In the genomic region with DNA sequence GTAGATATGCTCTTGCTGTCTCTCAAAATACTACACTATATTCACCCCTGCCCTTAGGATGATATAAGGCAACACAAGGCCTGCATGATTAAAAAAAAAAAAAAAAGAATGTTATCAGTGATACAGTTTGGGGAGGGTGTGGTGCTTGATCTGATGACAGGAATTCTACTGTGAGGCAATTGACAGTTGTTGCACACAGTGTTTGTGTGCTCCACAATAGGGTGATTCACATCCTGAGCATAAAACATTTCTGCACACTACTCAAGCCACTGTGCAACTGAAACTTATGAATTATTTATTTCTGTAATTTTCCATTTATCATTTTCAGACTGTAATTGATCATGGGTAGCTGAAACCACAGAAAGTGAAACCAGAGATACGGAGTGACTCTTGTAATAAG, we compare ENCODE assay signal across 27 mouse cellular contexts.
DNase-seq lines count a peak whose midpoint lies in the region; ATAC-seq and TF ChIP-seq lines count a peak whose summit lies in the region.
"Had no signal": no experiment of that assay in that cellular context is flagged by ENCODE, and none has a peak within 500 bp of the region (broad histone marks: within the 10 kb centered on the region; RNA-seq: fewer than 3 reads in every experiment).

No protein-coding gene starts in this region.

- H3K4me1 ChIP-seq in kidney, adult 2 months (ENCODE audit: control insufficient read depth, insufficient read depth, low read length) = no peaks in the 10 kb centered on the region
- H3K4me1 ChIP-seq in neural tube, embryonic 14.5 days (ENCODE audit: control insufficient read depth, insufficient read depth, low read length) = no peaks in the 10 kb centered on the region
- no peaks in the 10 kb centered on the region for H3K4me1 ChIP-seq in intestine, postnatal 0 days (replicated peaks; ENCODE audit: control insufficient read depth, insufficient read depth, low read length)
- H3K4me1 ChIP-seq: forebrain, embryonic 10.5 days; forebrain, embryonic 13.5 days; hindbrain, embryonic 12.5 days had no signal

- H3K9me3 ChIP-seq in neural tube, embryonic 14.5 days (ENCODE audit: control insufficient read depth, low read length) = no peaks in the 10 kb centered on the region
- no peaks in the 10 kb centered on the region for H3K9me3 ChIP-seq in intestine, postnatal 0 days (ENCODE audit: control insufficient read depth)
- H3K9me3 ChIP-seq: forebrain, embryonic 10.5 days; forebrain, embryonic 13.5 days; heart, embryonic 10.5 days; heart, embryonic 13.5 days; hindbrain, embryonic 12.5 days had no signal

- no peaks in the 10 kb centered on the region for H3K36me3 ChIP-seq in kidney, adult 2 months (ENCODE audit: control insufficient read depth, insufficient read depth, low read length)
- H3K36me3 ChIP-seq in neural tube, embryonic 14.5 days (ENCODE audit: control insufficient read depth, insufficient read depth, low read length) = no peaks in the 10 kb centered on the region
- no peaks in the 10 kb centered on the region for H3K36me3 ChIP-seq in C2C12 (ENCODE audit: control insufficient read depth, insufficient read depth)
- no peaks in the 10 kb centered on the region for H3K36me3 ChIP-seq in intestine, postnatal 0 days (ENCODE audit: control insufficient read depth, insufficient read depth)
- H3K36me3 ChIP-seq: forebrain, embryonic 10.5 days; heart, embryonic 10.5 days; heart, embryonic 13.5 days; hindbrain, embryonic 12.5 days had no signal

- H3K27ac ChIP-seq in kidney, adult 2 months (ENCODE audit: insufficient read depth, low read depth, low read length) = no peak overlapping the region
- H3K27ac ChIP-seq in neural tube, embryonic 14.5 days (ENCODE audit: low read depth, low read length) = no peak overlapping the region
- H3K27ac ChIP-seq in intestine, postnatal 0 days (ENCODE audit: low read depth, low read length) = no peak overlapping the region
- H3K27ac ChIP-seq: forebrain, embryonic 10.5 days; forebrain, embryonic 13.5 days; heart, adult 2 months; heart, embryonic 10.5 days; heart, embryonic 13.5 days; hindbrain, embryonic 12.5 days had no signal

- TF ChIP-seq CTCF in kidney, adult 2 months (conservative IDR thresholded peaks at IDR 0.05; ENCODE audit: insufficient read depth, insufficient read length, low read depth, low read length) = no peak
- no peak for TF ChIP-seq CTCF in C2C12 (IDR thresholded peaks at IDR 0.05; ENCODE audit: control insufficient read depth, insufficient read depth, insufficient read length)
- no peak for TF ChIP-seq CTCF in intestine, postnatal 0 days (IDR thresholded peaks at IDR 0.05; ENCODE audit: low read depth)

- H3K79me3 ChIP-seq in C2C12 (ENCODE audit: low read depth) = no peaks in the 10 kb centered on the region

- H3K27me3 ChIP-seq in kidney, adult 2 months (replicated peaks; ENCODE audit: control insufficient read depth, insufficient read depth, low read length) = no peaks in the 10 kb centered on the region
- no peaks in the 10 kb centered on the region for H3K27me3 ChIP-seq in neural tube, embryonic 14.5 days (ENCODE audit: control insufficient read depth, insufficient read depth, low read length)
- H3K27me3 ChIP-seq in C2C12 (ENCODE audit: control insufficient read depth, insufficient read depth, insufficient read length) = no peaks in the 10 kb centered on the region
- H3K27me3 ChIP-seq in intestine, postnatal 0 days (replicated peaks; ENCODE audit: control insufficient read depth, insufficient read depth, low read length) = no peaks in the 10 kb centered on the region
- H3K27me3 ChIP-seq: forebrain, embryonic 13.5 days; heart, embryonic 13.5 days; hindbrain, embryonic 12.5 days had no signal

- ATAC-seq in neural tube, embryonic 14.5 days (ENCODE audit: low read depth) = peak; percentile 41; the same call in 1 of the 2 replicates
- ATAC-seq in intestine, postnatal 0 days = no peak
- ATAC-seq: activated CD4-positive, CD25-positive, alpha-beta regulatory T cell, adult 4 months; CD4-positive, CD25-positive, alpha-beta regulatory T cell, adult 4 months; forebrain, embryonic 13.5 days; forebrain, embryonic 16.5 days; hindbrain, embryonic 16.5 days had no signal

- H3K4me2 ChIP-seq in neural tube, embryonic 14.5 days (ENCODE audit: low read depth, low read length) = no peak overlapping the region
- H3K4me2 ChIP-seq in intestine, postnatal 0 days (replicated peaks; ENCODE audit: low read depth) = no peak overlapping the region
- H3K4me2 ChIP-seq: forebrain, embryonic 13.5 days; heart, embryonic 13.5 days; hindbrain, embryonic 12.5 days had no signal

- no peaks in the 10 kb centered on the region for H3K79me2 ChIP-seq in C2C12 (ENCODE audit: control insufficient read depth, insufficient read depth)

- whole genome bisulfite sequencing in kidney, adult 2 months = 68% methylated on average over 1 of the region's 1 CpGs
- WGBS in neural tube, embryonic 14.5 days = 63% methylated on average over 1 of the region's 1 CpGs
- 84% methylated on average over 1 of the region's 1 CpGs for WGBS in intestine, postnatal 0 days

- H3ac ChIP-seq in C2C12 (ENCODE audit: control insufficient read depth, insufficient read length, low read depth) = no peak overlapping the region

- no peak overlapping the region for H3K9ac ChIP-seq in neural tube, embryonic 14.5 days (replicated peaks; ENCODE audit: low read depth, low read length)
- no peak overlapping the region for H3K9ac ChIP-seq in intestine, postnatal 0 days (ENCODE audit: low read depth, low read length)
- H3K9ac ChIP-seq: forebrain, embryonic 13.5 days; heart, embryonic 13.5 days; hindbrain, embryonic 12.5 days had no signal

- no peak for TF ChIP-seq POLR2A in kidney, adult 2 months (IDR thresholded peaks at IDR 0.05; ENCODE audit: low read depth, low read length)

- no peak overlapping the region for H3K4me3 ChIP-seq in kidney, adult 2 months (ENCODE audit: insufficient read depth, low read depth, low read length)
- no peak overlapping the region for H3K4me3 ChIP-seq in neural tube, embryonic 14.5 days (ENCODE audit: low read depth, low read length)
- no peak overlapping the region for H3K4me3 ChIP-seq in C2C12 (ENCODE audit: insufficient read depth, poor library complexity, severe bottlenecking)
- no peak overlapping the region for H3K4me3 ChIP-seq in intestine, postnatal 0 days (ENCODE audit: low read depth, low read length)
- H3K4me3 ChIP-seq: forebrain, embryonic 10.5 days; forebrain, embryonic 13.5 days; heart, adult 2 months; heart, embryonic 10.5 days; heart, embryonic 13.5 days; hindbrain, embryonic 12.5 days had no signal

- DNase-seq in kidney, adult 2 months = peak; percentile 3
- no peak for DNase-seq in kidney, adult 9 months
- no peak for DNase-seq in neural tube, embryonic 10.5 days (ENCODE audit: extremely low spot score, low spot score)
- DNase-seq in right cerebral cortex, postnatal 36 days (ENCODE audit: low spot score in 2 of 2) = no peak
- DNase-seq: adrenal gland, postnatal 10 days; adrenal gland, postnatal 36 days; B cell, adult 2 months; cerebellum, adult 18-20 months; cerebellum, adult 9-10 months; cerebellum, postnatal 14 days; gastrocnemius, postnatal 10 days; gastrocnemius, postnatal 36 days; heart, adult 2 months; heart, postnatal 14 days; heart, postnatal 4 days had no signal

TF ChIP-seq in C2C12, 6 proteins besides CTCF, POLR2A, EP300 and RAD21:
- no peak for TF ChIP-seq USF1 (IDR thresholded peaks at IDR 0.05; ENCODE audit: low read depth)
- TF ChIP-seq MYOD1 (IDR thresholded peaks at IDR 0.05; ENCODE audit: control insufficient read depth, insufficient read length, low read depth) = peak; percentile 30
- TF ChIP-seq MAX (IDR thresholded peaks at IDR 0.05) = no peak
- no peak for TF ChIP-seq MYOG (IDR thresholded peaks at IDR 0.05; ENCODE audit: control insufficient read depth, extremely low read depth, insufficient read length)
- no peak for TF ChIP-seq FOSL1 (IDR thresholded peaks at IDR 0.05; ENCODE audit: insufficient read depth, low read length, poor library complexity, severe bottlenecking)
- TF ChIP-seq CEBPB (IDR thresholded peaks at IDR 0.05; ENCODE audit: low read depth) = peak; percentile 69
